Mouse (Mus musculus) intestine, embryonic 15.5 days (tissue): Measurements from ENCODE around the gene Las1l. TPM values are rescaled to one million over a fixed set of nuclear protein-coding genes. Genes with fewer than 3 reads are reported as not detected.

Source experiments
- ATAC-seq: fragments of 200-750 bp; cut with Nextera tagmentation; 2 replicates; pipeline ENCODE4 v1.8.0; 2017; ENCODE audit warnings: moderate TSS enrichment, moderate library complexity
- H3K27ac ChIP-seq: fragments of 300-500 bp; sonication (generic); 2 replicates; pipeline ENCODE4 v1.5.1; 2015; ENCODE audit warnings: mild to moderate bottlenecking, inconsistent platforms
- H3K27me3 ChIP-seq: fragments of 300-500 bp; sonication (generic); replicated peaks from 2 replicates; pipeline ENCODE4 v1.6.1; 2015; ENCODE audit warnings: inconsistent platforms
- H3K36me3 ChIP-seq: fragments of 300-500 bp; sonication (generic); 2 replicates; pipeline ENCODE4 v1.6.1; 2015; ENCODE audit warnings: inconsistent platforms
- H3K4me1 ChIP-seq: fragments of 300-500 bp; sonication (generic); replicated peaks from 2 replicates; pipeline ENCODE4 v1.6.1; 2015; ENCODE audit warnings: inconsistent platforms
- H3K4me2 ChIP-seq: fragments of 300-500 bp; sonication (generic); replicated peaks from 2 replicates; pipeline ENCODE4 v1.6.1; 2015; ENCODE audit warnings: mild to moderate bottlenecking, inconsistent platforms
- H3K4me3 ChIP-seq: fragments of 300-500 bp; sonication (generic); replicated peaks from 2 replicates; pipeline ENCODE4 v1.5.1; 2015; ENCODE audit warnings: inconsistent platforms
- H3K9ac ChIP-seq: fragments of 300-500 bp; sonication (generic); 2 replicates; pipeline ENCODE4 v1.6.1; 2015; ENCODE audit warnings: inconsistent platforms
- H3K9me3 ChIP-seq: fragments of 300-500 bp; sonication (generic); 2 replicates; pipeline ENCODE4 v1.6.1; 2016; ENCODE audit warnings: inconsistent platforms
- WGBS: fragments of 180-500 bp; shearing (Covaris S2); methylation state at CpG from one replicate; pipeline ENCODE4 v1.1.7; 2015; 5-methylcytosine and 5-hydroxymethylcytosine counted together
- polyA plus RNA-seq: library from polyadenylated mRNA; unstranded; fragments of >200 nt; fragmentation: Nextera tagmentation; extraction: Ambion mirVana; gene quantifications from 2 replicates; pipeline ENCODE4 v1.2.1, GENCODE M21; 2015

Gene Las1l
- polyA plus RNA-seq, 1 experiment from 2014 or later = 60.0 TPM

GRCm38 (mm10) chrX:95948135-95948534 lies 8.6 kb downstream of the Las1l start:
- H3K27ac ChIP-seq = no peak overlapping the region
- no peak overlapping the region for H3K4me3 ChIP-seq
- no peaks in the 10 kb centered on the region for H3K27me3 ChIP-seq
- whole genome bisulfite sequencing = 83% methylated on average over 4 of the region's 4 CpGs
- no peaks in the 10 kb centered on the region for H3K36me3 ChIP-seq
- no peak overlapping the region for H3K4me2 ChIP-seq
- no peaks in the 10 kb centered on the region for H3K4me1 ChIP-seq
- ATAC-seq = no peak
- no peak overlapping the region for H3K9ac ChIP-seq
- H3K9me3 ChIP-seq = no peaks in the 10 kb centered on the region

GRCm38 (mm10) chrX:95945496-95945895 lies 11.3 kb downstream of the Las1l start:
- no peak for ATAC-seq
- WGBS = 92% methylated on average over 2 of the region's 2 CpGs
- H3K9me3 ChIP-seq = no peaks in the 10 kb centered on the region
- H3K4me2 ChIP-seq = no peak overlapping the region
- no peaks in the 10 kb centered on the region for H3K4me1 ChIP-seq
- no peaks in the 10 kb centered on the region for H3K36me3 ChIP-seq
- H3K9ac ChIP-seq = no peak overlapping the region
- H3K27ac ChIP-seq = no peak overlapping the region
- no peaks in the 10 kb centered on the region for H3K27me3 ChIP-seq
- H3K4me3 ChIP-seq = no peak overlapping the region

GRCm38 (mm10) chrX:95935481-95935880 lies 21.3 kb downstream of the Las1l start:
- H3K4me3 ChIP-seq = no peak overlapping the region
- no peaks in the 10 kb centered on the region for H3K9me3 ChIP-seq
- H3K9ac ChIP-seq = no peak overlapping the region
- no peaks in the 10 kb centered on the region for H3K27me3 ChIP-seq
- no peaks in the 10 kb centered on the region for H3K4me1 ChIP-seq
- no peak overlapping the region for H3K4me2 ChIP-seq
- 96% methylated on average over 2 of the region's 2 CpGs for WGBS
- ATAC-seq = no peak
- no peak overlapping the region for H3K27ac ChIP-seq
- no peaks in the 10 kb centered on the region for H3K36me3 ChIP-seq

DNA sequence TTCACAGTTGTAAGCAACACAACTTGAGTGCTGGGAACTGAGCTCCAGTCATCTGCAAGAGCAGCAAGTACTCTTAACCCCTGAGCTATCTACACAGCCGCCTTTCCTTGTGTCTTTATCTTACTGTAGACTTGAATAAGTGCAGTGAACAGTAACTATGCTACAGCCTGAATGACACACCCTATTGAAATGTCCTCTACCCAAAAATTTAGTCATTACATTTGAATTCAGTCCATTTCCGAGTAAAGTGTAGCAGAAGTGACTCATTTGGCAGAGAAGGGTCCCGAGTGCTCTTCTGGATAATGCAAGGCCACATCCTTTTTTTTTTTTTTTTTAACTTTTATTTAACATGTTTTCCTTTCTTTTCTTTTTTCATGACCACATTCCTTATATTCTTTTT lies 54.0 kb downstream of the Las1l start:
- no peaks in the 10 kb centered on the region for H3K27me3 ChIP-seq
- no peak overlapping the region for H3K27ac ChIP-seq
- H3K9ac ChIP-seq = no peak overlapping the region
- ATAC-seq = no peak
- no peak overlapping the region for H3K4me2 ChIP-seq
- H3K4me1 ChIP-seq = no peaks in the 10 kb centered on the region
- H3K36me3 ChIP-seq = no peaks in the 10 kb centered on the region
- H3K9me3 ChIP-seq = no peaks in the 10 kb centered on the region
- WGBS = 81% methylated on average over 3 of the region's 3 CpGs
- no peak overlapping the region for H3K4me3 ChIP-seq

Other genes with a start within 250 kb of the Las1l start
- 2.1 and 2.5 TPM in 2 replicates for gene Zc3h12b, start 245.3 kb downstream of the Las1l start, polyA plus RNA-seq
- gene Msn, start 139.1 kb upstream of the Las1l start, polyA plus RNA-seq = 67.3 and 72.2 TPM in 2 replicates